In genomic region chr2:25241438-25241775, GRCm38 (mm10) we compare ENCODE assay signal across 8 mouse cellular contexts. TPM values are rescaled to one million over a fixed set of nuclear protein-coding genes. Genes with fewer than 3 reads are reported as not detected.
DNase-seq lines count a peak whose midpoint lies in the region; ATAC-seq and TF ChIP-seq lines count a peak whose summit lies in the region.

No protein-coding gene starts in this region.

- H3K9me3 ChIP-seq in lung, postnatal 0 days (ENCODE audit: low read length), result no peaks in the 10 kb centered on the region
- no peaks in the 10 kb centered on the region for H3K9me3 ChIP-seq in forebrain, embryonic 10.5 days
- H3K9me3 ChIP-seq in limb, embryonic 13.5 days, result no peaks in the 10 kb centered on the region
- no peaks in the 10 kb centered on the region for H3K9me3 ChIP-seq in stomach, embryonic 15.5 days

- peak overlapping the region; percentile 16; the same call in 1 of the 2 replicates for H3K27ac ChIP-seq in lung, postnatal 0 days (ENCODE audit: low read length)
- H3K27ac ChIP-seq in forebrain, embryonic 10.5 days, result peak overlapping the region; percentile 84; the same call in 1 of the 2 replicates
- H3K27ac ChIP-seq in limb, embryonic 13.5 days, result no peak overlapping the region
- peak overlapping the region; percentile 60 for H3K27ac ChIP-seq in stomach, embryonic 15.5 days

- H3K4me3 ChIP-seq in lung, postnatal 0 days (ENCODE audit: low read depth, low read length), result peak overlapping the region; percentile 44; the same call in 1 of the 2 replicates
- peak overlapping the region; percentile 76 for H3K4me3 ChIP-seq in forebrain, embryonic 10.5 days
- H3K4me3 ChIP-seq in limb, embryonic 13.5 days, result peak overlapping the region; percentile 58
- peak overlapping the region; percentile 52 for H3K4me3 ChIP-seq in stomach, embryonic 15.5 days (replicated peaks)

- peak; percentile 51 for DNase-seq in lung, postnatal 0 days (ENCODE audit: low spot score)
- DNase-seq in lung, postnatal 14 days, result no peak
- DNase-seq in forebrain, embryonic 10.5 days (ENCODE audit: extremely low spot score, low spot score), result no peak
- no peak for DNase-seq in layer of hippocampus, postnatal 14 days (ENCODE audit: low spot score in 2 of 2)
- DNase-seq in yolk sac, embryonic 10.5 days (ENCODE audit: low spot score), result no peak

- peak overlapping the region; percentile 79 for H3K4me2 ChIP-seq in lung, postnatal 0 days (replicated peaks; ENCODE audit: low read depth, low read length)
- peak overlapping the region; percentile 95 for H3K4me2 ChIP-seq in limb, embryonic 13.5 days (replicated peaks)
- peak overlapping the region; percentile 97 for H3K4me2 ChIP-seq in stomach, embryonic 15.5 days

- 0 out of 2 replicates have a peak, but pooled peaks have one; percentile 26 for TF ChIP-seq EP300 in lung, postnatal 0 days (IDR thresholded peaks at IDR 0.05)

- no peak for TF ChIP-seq CTCF in lung, postnatal 0 days (IDR thresholded peaks at IDR 0.05)

- H3K4me1 ChIP-seq in lung, postnatal 0 days (ENCODE audit: insufficient read depth, low read depth, low read length), result peaks cover 11% of the 10 kb centered on the region
- peaks cover 34% of the 10 kb centered on the region for H3K4me1 ChIP-seq in forebrain, embryonic 10.5 days
- peaks cover 24% of the 10 kb centered on the region for H3K4me1 ChIP-seq in limb, embryonic 13.5 days
- H3K4me1 ChIP-seq in stomach, embryonic 15.5 days, result peaks cover 25% of the 10 kb centered on the region

- ATAC-seq in lung, postnatal 0 days, result peak; percentile 32
- ATAC-seq in limb, embryonic 13.5 days (ENCODE audit: low FRiP score, low read depth), result no peak
- no peak for ATAC-seq in stomach, embryonic 15.5 days (ENCODE audit: insufficient read depth, low FRiP score, low read depth)
- no peak for ATAC-seq in megakaryocyte progenitor cell, adult 5-6 weeks (replicated peaks; ENCODE audit: poor library complexity)

- H3K9ac ChIP-seq in lung, postnatal 0 days (replicated peaks; ENCODE audit: low read depth), result no peak overlapping the region
- peak overlapping the region; percentile 70; the same call in 1 of the 2 replicates for H3K9ac ChIP-seq in limb, embryonic 13.5 days
- H3K9ac ChIP-seq in stomach, embryonic 15.5 days, result no peak overlapping the region

- H3K27me3 ChIP-seq in lung, postnatal 0 days (replicated peaks; ENCODE audit: insufficient read depth, low read length), result peaks cover 9% of the 10 kb centered on the region; the same call in 1 of the 2 replicates
- peaks cover 51% of the 10 kb centered on the region for H3K27me3 ChIP-seq in forebrain, embryonic 10.5 days (ENCODE audit: poor library complexity, severe bottlenecking)
- H3K27me3 ChIP-seq in limb, embryonic 13.5 days, result peaks cover 49% of the 10 kb centered on the region
- H3K27me3 ChIP-seq in stomach, embryonic 15.5 days (replicated peaks), result 0 out of 2 replicates have a peak, but pooled peaks cover 20% of the 10 kb centered on the region

- WGBS in lung, postnatal 0 days, result 12% methylated on average over 6 of the region's 6 CpGs
- WGBS in forebrain, embryonic 10.5 days, result 8% methylated on average over 6 of the region's 6 CpGs
- WGBS in limb, embryonic 13.5 days, result 13% methylated on average over 6 of the region's 6 CpGs
- 13% methylated on average over 6 of the region's 6 CpGs for WGBS in stomach, embryonic 15.5 days

- H3K36me3 ChIP-seq in lung, postnatal 0 days (ENCODE audit: insufficient read depth, low read length), result no peaks in the 10 kb centered on the region
- peaks cover 19% of the 10 kb centered on the region for H3K36me3 ChIP-seq in forebrain, embryonic 10.5 days (replicated peaks)
- peaks cover 13% of the 10 kb centered on the region for H3K36me3 ChIP-seq in limb, embryonic 13.5 days
- no peaks in the 10 kb centered on the region for H3K36me3 ChIP-seq in stomach, embryonic 15.5 days

RNA-seq across cellular contexts. Expression of gene Rnf208, which starts 0.6 kb away (rescaled TPM):
- polyA plus RNA-seq in lung, postnatal 0 days (2015; fragmentation: Nextera tagmentation; extraction: Ambion mirVana), result 3.4 TPM in 2 replicates
- 23.3 and 26.5 TPM in 2 replicates for polyA plus RNA-seq in forebrain, embryonic 10.5 days (2016; fragmentation: Nextera tagmentation; extraction: Ambion mirVana)
- 8.6 and 9.2 TPM in 2 replicates for polyA plus RNA-seq in limb, embryonic 13.5 days (2015; fragmentation: Nextera tagmentation; extraction: Ambion mirVana)
- polyA plus RNA-seq in stomach, embryonic 15.5 days (2015; fragmentation: Nextera tagmentation; extraction: Ambion mirVana), result 13.7 and 13.8 TPM in 2 replicates
- total RNA-seq in layer of hippocampus, postnatal 14 days (2021), result 100 to 1,000 TPM; 195 to 202 TPM
- 0.69 TPM in 1 of 2 replicates, not detected in the other for total RNA-seq in megakaryocyte progenitor cell, adult 5-6 weeks (2015)
- 0.29 TPM in 1 of 2 replicates, not detected in the other for total RNA-seq in megakaryocyte progenitor cell, adult 5-6 weeks (2017)

RNA-seq across cellular contexts. Expression of gene Cysrt1, which starts 0.8 kb away (rescaled TPM):
- polyA plus RNA-seq in lung, postnatal 0 days (2015; fragmentation: Nextera tagmentation; extraction: Ambion mirVana), result 0.69 and 0.85 TPM in 2 replicates
- 0.18 and 0.22 TPM in 2 replicates for polyA plus RNA-seq in forebrain, embryonic 10.5 days (2016; fragmentation: Nextera tagmentation; extraction: Ambion mirVana)
- not detected in 2 replicates for polyA plus RNA-seq in limb, embryonic 13.5 days (2015; fragmentation: Nextera tagmentation; extraction: Ambion mirVana)
- 7.9 and 22.2 TPM in 2 replicates for polyA plus RNA-seq in stomach, embryonic 15.5 days (2015; fragmentation: Nextera tagmentation; extraction: Ambion mirVana)
- not detected for total RNA-seq in layer of hippocampus, postnatal 14 days (2021)
- total RNA-seq in megakaryocyte progenitor cell, adult 5-6 weeks (2015), result not detected in 2 replicates
- total RNA-seq in megakaryocyte progenitor cell, adult 5-6 weeks (2017), result not detected in 2 replicates

RNA-seq across cellular contexts. Expression of gene Rnf224, which starts 4.8 kb away (rescaled TPM):
- 0.10 TPM in 1 of 2 replicates, not detected in the other for polyA plus RNA-seq in lung, postnatal 0 days (2015; fragmentation: Nextera tagmentation; extraction: Ambion mirVana)
- polyA plus RNA-seq in forebrain, embryonic 10.5 days (2016; fragmentation: Nextera tagmentation; extraction: Ambion mirVana), result not detected in 2 replicates
- not detected in 2 replicates for polyA plus RNA-seq in limb, embryonic 13.5 days (2015; fragmentation: Nextera tagmentation; extraction: Ambion mirVana)
- polyA plus RNA-seq in stomach, embryonic 15.5 days (2015; fragmentation: Nextera tagmentation; extraction: Ambion mirVana), result 0.10 and 0.13 TPM in 2 replicates
- not detected for total RNA-seq in layer of hippocampus, postnatal 14 days (2021)
- not detected in 2 replicates for total RNA-seq in megakaryocyte progenitor cell, adult 5-6 weeks (2015)
- total RNA-seq in megakaryocyte progenitor cell, adult 5-6 weeks (2017), result 0.25 TPM in 1 of 2 replicates, not detected in the other

RNA-seq across cellular contexts. Expression of gene AL732309.1, which starts 5.3 kb away (rescaled TPM):
- 4.1 and 4.3 TPM in 2 replicates for polyA plus RNA-seq in lung, postnatal 0 days (2015; fragmentation: Nextera tagmentation; extraction: Ambion mirVana)
- polyA plus RNA-seq in forebrain, embryonic 10.5 days (2016; fragmentation: Nextera tagmentation; extraction: Ambion mirVana), result 6.9 and 7.0 TPM in 2 replicates
- 4.4 and 6.0 TPM in 2 replicates for polyA plus RNA-seq in limb, embryonic 13.5 days (2015; fragmentation: Nextera tagmentation; extraction: Ambion mirVana)
- polyA plus RNA-seq in stomach, embryonic 15.5 days (2015; fragmentation: Nextera tagmentation; extraction: Ambion mirVana), result 5.7 and 7.2 TPM in 2 replicates
- total RNA-seq in layer of hippocampus, postnatal 14 days (2021), result 1 to 10 TPM; 3.6 to 3.7 TPM
- total RNA-seq in megakaryocyte progenitor cell, adult 5-6 weeks (2015), result 3.9 and 5.0 TPM in 2 replicates
- total RNA-seq in megakaryocyte progenitor cell, adult 5-6 weeks (2017), result 3.2 and 3.8 TPM in 2 replicates

RNA-seq across cellular contexts. Expression of gene Slc34a3, which starts 7.2 kb away (rescaled TPM):
- polyA plus RNA-seq in lung, postnatal 0 days (2015; fragmentation: Nextera tagmentation; extraction: Ambion mirVana), result not detected in 2 replicates
- polyA plus RNA-seq in forebrain, embryonic 10.5 days (2016; fragmentation: Nextera tagmentation; extraction: Ambion mirVana), result not detected in 2 replicates
- not detected in 2 replicates for polyA plus RNA-seq in limb, embryonic 13.5 days (2015; fragmentation: Nextera tagmentation; extraction: Ambion mirVana)
- polyA plus RNA-seq in stomach, embryonic 15.5 days (2015; fragmentation: Nextera tagmentation; extraction: Ambion mirVana), result 0.65 and 0.86 TPM in 2 replicates
- not detected for total RNA-seq in layer of hippocampus, postnatal 14 days (2021)
- not detected in 2 replicates for total RNA-seq in megakaryocyte progenitor cell, adult 5-6 weeks (2015)
- total RNA-seq in megakaryocyte progenitor cell, adult 5-6 weeks (2017), result not detected in 2 replicates
